Mouse (Mus musculus): ENCODE results near the gene Zc2hc1c.
"Not testable (repeated sequence)": the region's sequence is repeated elsewhere in the genome, so short reads cannot be mapped to it uniquely, and the experiment has no call there.

The Zc2hc1c gene

DNA sequence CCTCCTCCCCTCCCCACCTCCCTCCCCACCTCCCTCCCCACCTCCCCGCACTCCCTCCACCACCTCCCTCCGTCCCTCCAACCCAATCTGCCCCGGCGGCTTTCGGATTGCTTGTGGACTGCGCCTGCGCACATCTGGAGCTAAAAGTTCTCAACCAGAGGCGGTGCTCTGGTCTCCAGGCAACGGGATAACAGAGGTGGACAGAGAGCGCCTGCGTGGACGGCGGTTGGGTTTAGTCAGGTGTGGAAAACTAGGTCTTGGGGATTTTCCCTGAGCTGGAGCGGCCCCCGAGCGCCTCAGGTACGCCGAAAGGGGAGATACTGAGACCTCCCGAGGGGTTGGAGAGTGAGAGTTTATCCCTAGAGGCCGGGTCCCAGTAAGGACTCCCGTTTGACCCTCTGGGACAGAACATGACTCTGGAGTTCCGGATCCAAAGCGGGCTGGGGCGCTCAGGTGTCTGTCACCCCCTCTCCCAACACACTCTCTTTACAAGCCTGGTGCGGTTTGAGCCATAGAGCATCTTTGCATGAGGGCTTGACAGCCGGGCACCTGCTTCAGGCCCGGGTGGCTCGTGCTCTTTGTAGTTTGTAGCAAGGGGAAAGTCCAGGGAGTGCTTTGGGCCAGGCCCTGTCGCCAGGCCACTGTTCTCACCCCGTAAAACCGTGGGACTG is at the start of gene Zc2hc1c:
Gene Zc2hc1c, plus strand, starts transcription at position 106 of the 671 bp plus-strand sequence.
- peak; percentile 94 to 96 for DNase-seq

DNA sequence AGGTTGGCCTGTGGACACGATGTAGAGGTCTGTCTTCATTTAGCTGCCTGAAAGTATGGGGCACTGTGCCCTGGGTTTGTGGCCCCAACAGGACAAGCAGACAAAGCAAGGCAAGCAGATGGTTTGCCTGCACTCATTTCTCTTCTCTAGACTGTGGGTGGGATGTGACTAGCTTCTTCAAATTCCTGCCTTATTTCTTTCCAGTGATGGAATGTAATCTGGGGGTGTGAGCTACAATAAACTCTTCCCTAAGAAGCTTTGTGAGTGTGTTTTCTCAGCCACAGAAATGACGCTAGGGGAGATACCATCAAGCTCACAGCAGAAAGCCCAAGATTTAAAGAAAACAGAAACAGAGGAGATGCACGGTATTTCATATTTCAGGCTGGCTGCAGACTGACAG is 36.3 kb upstream of the Zc2hc1c start:
- DNase-seq, result no peak

DNA sequence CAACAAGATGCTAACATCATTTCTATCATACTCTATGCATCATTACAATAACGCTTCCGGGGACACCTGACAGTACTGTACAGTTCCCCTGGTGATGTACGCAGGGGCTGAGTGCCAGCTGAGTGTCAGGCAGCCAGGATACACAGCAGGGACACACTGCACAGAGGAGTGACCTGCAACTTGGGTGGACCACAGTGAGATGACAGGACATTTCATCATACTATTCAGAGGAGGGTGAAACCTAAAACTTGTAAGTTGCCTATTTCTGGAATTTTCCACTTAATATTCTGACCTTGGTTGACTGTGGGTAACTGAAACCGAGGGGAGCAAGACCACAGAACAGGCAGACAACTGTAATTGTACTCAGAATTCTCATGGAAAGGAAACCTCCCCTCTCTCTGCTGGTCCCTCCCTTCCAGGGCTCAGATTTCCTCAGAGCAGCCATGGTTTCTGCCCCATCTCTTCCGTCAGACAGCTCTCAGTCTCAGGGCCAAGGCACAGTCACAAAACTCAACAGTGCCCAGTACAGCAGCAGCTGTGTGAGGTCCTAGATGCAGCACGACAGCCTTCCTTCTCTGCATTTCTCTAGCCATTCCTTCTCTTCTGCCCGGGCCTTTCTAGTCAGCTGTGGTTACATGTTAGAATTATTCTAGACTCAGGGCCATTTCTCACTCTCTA is 32.2 kb upstream of the Zc2hc1c start:
- no peak for DNase-seq

DNA sequence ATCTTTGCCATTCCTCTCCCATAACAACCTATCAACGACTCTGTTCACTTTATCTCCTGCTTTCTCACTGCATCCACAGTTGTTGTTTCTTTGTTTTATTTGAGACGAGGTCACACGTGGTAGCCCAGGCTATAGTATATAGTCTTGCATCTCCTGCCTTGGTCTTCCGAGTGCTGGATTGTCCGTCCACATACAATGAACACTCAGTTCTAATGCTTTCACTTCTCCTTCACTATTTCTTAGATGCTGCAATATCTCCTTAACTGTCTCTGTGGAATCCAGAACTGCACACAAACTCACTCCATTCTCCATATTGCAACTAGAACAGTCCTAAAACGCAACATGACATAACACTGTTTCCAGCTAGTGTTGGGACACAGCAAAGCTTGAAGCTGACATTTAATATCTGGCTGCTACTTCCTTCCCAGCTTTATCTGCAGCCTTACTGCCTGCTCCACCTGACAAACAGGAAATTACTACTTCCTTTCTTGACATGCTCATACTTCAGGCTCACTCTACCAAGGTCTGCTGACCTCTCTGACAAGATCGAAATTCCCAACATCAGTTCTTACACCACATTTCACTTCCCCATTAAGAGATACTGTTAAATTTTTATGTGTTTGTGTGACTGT is 31.3 kb upstream of the Zc2hc1c start:
- peak in 1 of 2 experiments; percentile 29 for DNase-seq

DNA sequence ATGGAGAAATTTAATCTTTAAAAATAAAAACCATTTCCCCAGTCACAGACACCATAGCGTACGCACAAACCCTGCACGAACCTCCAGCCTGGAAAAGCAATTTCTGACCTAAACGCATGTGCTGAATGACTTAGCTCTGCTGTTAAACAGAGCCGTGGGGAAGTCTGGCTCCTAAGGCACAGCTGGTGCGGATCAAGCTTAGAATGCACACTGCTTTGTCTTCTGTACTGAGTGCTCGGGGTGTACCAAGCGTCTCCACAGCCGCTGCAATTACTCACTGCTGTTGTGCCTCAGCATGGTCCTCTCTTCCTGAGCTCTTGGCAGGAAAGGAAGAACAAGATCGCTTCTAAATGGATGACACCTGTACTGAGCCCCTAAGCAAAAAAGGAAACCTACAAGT is 25.9 kb upstream of the Zc2hc1c start:
- DNase-seq, result no peak

DNA sequence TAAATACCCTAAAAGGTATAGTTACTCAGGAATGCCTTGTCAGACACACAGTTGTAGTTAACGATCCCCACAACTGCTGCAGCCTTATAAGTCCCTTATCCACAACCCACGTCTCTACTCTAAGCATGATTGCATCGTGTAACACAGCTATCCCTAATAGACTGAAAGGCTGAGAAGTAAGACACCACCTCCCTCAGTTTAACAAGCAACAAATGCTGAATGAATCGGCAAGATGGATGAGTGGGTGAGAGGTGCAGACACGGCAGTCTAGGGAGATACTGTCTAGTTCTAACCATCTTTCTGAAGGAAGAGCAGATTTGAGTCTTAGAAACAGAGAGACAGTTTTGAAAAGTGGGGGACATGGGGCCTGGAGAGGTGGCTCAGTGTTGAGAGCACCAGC is 25.2 kb upstream of the Zc2hc1c start:
- no peak for DNase-seq

DNA sequence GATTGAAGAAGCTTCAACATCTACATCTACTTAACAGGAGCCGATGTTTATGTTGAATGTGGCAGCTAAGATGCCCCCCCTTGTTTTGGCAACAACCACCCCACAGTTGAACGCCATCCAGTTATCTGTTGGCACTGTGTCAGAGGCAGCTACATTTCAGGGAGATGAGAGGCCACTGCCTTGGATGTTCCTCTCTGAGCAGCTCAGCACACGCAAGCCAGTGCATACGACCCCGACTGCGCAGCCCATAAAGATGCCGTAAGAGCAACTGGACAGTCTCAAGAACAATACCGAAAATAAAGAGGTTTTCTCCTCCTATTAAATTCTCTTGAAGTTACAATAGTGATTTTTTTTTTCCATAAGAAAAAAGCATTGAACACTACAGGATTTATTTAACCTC is 23.9 kb upstream of the Zc2hc1c start:
- DNase-seq, result no peak

DNA sequence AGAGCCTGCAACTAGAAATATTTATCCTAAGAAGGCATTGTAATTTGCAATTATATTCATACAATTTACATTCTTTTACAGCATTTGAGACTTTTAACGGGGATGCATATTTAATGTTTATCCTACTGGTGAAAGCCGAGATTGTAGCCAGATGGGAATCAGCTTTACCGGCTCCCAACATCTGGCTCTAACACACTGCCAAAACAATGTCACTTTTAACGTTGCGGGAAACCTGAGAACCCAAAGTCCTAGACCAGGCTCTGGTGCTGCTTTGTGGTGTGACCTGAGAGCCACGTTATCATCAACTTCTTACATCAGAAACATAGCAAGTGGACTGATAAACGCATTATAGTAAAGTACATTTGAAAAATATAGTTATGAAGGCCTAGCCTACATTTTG is 23.5 kb upstream of the Zc2hc1c start:
- DNase-seq, result no peak

DNA sequence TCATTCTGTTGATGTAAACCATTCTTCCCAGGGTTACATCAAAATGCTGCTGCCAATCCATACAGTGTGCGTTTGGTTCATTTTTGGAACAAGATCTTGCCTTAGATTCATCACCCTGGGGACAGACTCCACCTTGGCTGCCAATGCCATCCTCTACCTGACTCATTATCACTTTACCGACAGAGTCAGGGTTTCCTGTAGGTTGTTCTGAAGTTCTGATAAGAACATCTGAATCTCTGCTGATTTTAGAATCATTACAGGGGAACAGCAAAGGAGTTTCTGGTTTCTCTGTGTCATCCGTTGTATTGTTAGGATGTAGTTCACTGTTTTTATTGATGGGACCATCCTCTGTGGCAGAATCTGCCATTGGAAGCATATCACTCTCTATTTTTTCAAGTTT is 22.1 kb upstream of the Zc2hc1c start:
- no peak for DNase-seq

DNA sequence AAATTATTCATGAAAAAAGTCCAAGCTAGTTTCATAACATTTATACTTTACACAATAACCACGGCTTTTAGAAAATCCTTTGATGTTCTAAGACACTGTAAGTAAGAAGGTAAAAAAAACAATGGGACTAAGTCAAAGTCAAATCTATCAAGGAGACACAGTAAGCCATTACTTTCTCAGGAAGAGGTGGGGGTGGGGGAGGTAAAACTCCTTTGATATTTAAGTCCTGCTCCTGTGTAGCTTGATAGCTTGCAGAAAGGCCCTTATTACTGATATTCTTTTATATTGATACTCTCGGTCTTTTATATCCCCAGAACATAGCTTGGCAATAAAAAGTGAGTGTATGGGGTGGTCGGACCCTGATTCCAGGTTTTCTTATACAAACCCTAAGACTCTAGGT is 18.6 kb upstream of the Zc2hc1c start:
- no peak for DNase-seq

DNA sequence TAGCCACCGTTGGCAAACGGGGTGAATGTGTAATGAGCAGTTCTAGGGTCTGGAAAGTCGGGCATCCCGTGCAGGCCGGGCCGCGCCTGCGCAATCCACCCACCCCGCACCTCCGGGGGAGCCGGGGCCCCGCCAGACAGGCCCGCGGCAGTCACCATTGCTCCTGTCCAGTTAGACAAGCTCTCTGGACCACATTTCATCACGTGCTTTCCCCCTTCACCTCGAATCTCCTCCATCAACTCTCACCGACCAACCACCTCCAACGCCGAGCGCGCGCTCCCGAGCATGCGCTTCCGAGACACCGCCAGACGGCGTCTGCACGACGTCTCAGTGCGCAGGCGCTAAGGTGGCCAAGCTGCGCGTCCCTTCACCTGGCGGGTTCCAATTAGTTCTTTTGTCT is 18.1 kb upstream of the Zc2hc1c start, which contains the start of gene Mlh3:
Gene Mlh3, minus strand, starts transcription at position 281 of the 400 bp plus-strand sequence.
- DNase-seq, result peak; percentile 87 to 91

DNA sequence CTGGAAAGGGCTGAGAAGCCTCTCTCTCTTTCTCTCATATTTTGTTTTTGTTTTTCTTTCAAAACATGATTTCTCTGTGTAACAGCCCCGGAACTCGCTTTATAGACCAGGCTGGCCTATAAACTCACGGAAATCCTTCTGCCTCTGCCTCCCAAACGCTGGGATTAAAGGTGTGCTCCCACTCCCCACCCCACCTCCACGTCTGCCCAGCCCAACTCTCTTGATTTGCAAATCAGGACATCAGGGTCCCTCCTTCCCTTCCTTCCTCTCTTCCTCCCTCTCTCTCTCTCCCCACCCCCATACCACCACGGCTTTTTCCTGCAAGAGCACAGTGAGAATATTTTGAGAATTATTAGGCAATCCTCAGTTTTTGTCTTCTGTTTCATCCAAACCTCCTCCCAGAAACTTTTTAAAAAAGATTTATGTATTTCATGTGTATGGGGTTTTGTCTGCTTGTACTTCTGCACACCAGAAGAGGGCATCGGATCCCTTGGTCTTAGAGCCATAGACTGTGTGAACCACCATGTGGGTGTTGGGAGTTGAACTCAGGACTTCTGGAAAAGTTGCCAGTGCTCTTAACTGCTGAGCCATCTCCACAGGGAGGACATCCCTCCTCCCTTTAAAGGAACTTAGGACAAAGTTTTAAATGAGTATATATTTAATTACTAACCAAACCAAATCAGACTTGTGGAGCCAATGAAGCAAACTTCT is 17.1 kb upstream of the Zc2hc1c start:
- DNase-seq, result no peak

DNA sequence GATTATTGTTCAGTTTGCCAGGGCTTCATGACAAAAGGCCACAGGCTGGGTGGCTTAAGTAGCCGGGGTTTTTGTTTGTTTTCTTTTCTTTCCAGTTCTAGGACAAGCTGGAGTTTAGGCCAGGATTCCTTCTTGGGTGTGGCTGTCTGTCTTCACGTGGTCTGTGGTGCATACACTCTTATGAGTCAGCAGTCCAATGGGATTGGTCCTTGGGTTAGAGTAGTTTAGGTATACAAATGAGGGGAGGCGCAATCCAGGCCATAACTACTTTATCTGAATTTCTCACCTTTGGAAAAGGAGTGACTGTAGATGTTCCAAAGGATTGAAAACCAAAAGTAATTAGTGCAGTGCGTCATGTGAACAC is 16.6 kb upstream of the Zc2hc1c start:
- no peak for DNase-seq

DNA sequence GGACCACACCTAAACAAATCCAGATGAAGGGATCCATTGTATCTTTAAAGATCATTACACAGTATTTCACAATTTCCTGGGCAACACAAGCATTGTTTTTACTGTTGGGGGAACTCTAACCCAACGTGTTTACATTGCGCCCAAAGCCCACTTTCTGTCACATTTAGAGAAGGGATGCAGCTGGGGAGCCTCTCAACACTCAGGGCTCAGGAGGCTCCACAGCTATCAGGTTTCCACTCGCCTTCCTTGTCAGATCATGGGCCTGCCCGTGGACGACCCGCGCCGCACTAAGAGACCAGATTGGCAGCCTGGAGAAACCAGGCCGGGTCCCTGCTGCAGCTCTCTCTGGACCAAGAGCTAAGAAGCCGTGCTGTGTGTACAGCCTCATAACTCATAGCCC is 14.9 kb upstream of the Zc2hc1c start:
- no peak for DNase-seq

DNA sequence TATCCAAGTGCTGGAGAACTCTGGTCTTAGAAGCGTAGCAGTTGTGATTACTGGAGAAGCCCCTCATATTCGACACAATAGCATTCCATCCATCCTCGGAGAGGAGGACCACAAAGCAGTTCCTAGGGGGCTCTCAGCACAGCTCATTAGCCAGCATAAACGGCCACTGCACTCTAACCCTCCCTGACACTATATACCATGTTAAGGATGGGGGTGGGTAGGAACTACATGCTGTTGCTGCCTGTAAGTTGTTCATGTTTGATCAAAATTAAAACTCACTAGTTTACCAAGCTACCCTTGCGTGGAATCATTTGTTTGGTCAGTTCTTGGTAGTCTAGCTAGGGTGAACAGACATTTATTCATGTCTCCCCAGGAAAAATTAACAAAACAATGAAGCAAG is 12.1 kb upstream of the Zc2hc1c start:
- no peak for DNase-seq

DNA sequence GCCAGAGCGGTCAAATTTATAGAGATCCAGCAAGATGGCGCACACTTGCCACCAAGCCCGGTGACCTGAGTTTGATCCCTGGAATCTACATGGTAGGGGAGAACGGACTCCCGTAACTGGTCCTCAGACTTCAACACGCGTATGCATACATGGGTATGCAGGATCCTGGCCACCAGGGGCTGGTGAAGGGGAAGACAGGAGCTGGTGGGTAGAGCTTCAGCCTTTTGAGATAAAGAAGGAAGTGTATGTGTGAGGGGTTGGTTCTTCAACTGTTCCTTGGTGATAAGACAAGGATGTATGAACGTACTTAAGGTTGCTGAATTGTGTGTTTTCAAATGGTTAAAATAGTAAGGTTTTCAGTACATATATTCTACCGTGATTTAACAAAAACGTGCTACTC is 9.5 kb upstream of the Zc2hc1c start:
- no peak for DNase-seq

DNA sequence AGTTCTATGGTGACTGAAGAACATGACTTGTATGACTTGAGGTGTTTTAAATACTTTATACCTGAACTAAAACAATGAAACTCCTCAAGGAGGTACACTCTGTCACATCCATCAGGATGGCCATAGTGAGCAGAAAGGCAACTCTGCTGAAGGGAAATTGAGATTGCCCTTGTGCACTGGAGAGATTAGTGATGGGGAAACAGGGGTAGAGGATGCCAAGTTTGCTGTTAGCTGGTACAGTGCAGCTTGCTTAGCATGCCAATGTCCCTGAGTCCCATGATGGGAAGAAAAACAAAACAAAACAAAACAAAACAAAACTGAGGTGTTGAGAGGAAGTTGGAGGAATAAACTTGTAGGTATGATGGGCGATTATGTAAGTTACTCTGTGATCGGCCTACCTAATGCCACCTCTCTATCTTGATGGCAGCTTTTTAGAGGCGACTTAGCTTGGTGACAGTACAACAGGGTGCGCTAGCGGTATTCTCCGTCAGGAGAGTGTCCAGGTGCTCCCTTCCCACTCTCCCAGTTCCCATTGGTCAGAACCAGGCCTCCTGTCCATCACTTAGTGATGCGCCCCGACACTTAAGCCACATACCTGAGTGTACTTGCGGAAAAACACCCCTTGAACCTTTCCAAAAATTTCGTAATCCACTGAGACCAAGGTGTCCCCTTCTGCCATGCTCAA is 8.9 kb upstream of the Zc2hc1c start:
- peak in 1 of 2 experiments; percentile 38 for DNase-seq

DNA sequence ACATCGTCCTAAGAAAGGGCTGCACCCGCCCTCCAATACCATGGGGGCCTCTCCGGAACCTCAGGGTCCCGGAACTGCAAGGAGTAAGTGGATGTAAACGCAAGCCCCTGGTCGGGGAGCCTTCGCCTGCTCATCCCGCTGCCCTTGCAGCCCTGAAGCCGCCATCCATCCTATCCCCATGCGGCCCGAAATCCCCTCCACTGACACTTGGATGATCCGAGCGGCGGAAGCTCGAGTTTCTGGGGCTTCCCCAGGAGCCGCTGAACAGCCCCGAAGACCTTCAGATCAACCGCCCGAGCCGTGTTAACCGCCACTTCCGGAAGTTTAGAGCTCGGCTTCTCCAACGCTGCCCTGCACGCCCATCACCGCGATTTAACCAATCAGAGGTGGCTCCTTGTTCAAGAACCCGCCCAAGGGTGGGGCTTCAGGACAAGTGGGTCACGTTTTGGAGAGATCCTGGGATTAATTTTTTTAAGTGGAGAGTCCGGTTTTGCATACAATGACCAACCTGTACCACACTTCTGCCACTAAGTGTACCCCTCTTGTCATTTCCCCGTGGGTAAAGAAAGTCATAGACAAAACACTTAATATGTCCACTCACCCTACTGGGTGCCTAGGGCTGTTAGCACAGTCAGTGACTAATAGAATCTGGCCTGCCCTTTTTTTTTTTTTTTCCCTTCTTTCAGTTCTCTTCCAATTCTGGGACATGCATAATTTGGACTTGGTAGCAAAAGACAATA is 8.1 kb upstream of the Zc2hc1c start:
- DNase-seq, result peak; percentile 98

DNA sequence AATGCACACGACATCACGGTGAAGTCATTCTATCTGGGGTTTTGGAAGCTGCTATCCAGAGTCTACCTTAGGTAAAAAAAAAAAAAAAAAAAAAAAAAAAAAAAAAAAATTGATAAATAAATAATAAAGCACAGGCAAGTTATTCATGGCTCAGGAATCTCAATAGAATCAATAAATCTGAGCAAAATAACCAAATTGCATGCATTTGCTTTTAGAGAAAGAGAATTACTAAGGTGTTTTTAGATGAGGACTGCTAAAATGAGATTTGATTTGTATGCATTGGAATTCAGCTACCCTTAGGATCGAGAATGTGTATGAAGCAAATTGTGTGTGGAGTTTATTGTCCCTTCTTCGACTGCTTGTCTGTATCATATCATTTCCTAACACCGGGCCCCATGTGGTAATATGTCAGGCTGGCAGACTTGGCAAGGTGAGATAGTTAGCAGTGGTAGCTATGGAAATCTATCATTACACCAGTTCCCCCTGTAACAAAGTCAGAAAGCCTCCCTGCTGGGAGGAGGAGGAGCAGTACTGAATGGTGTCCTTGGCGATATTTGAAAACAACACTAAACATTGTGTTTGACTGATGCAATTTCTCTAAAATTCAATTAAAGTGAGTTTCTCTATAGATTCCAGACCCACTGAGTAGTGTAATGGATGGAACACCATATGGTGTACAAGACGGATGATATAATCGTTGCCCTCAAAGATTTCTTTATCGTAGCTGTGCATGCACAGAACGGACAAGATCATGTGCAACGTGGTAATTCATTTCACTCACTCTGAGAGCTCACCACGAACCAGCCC is 7.3 kb upstream of the Zc2hc1c start:
- no peak for DNase-seq

DNA sequence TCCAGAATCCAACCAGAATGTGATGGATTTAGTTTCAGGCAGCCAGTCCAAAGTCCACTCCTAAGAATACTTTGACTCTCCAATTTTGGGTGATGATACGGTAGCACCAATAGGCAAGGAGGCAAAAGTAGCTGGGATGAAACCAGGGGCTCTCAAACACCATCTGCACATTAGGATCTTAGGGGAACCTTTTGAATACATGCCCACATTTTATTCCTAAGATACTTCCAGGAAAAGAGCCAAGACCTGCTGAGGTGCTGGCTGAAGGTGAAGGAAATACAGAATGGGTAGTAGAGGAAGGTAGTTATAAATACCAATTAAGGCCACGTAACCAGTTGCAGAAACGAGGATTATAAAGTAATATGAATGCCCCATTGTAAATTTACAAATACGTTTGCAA is 6.6 kb upstream of the Zc2hc1c start:
- DNase-seq, result not testable (repeated sequence)

DNA sequence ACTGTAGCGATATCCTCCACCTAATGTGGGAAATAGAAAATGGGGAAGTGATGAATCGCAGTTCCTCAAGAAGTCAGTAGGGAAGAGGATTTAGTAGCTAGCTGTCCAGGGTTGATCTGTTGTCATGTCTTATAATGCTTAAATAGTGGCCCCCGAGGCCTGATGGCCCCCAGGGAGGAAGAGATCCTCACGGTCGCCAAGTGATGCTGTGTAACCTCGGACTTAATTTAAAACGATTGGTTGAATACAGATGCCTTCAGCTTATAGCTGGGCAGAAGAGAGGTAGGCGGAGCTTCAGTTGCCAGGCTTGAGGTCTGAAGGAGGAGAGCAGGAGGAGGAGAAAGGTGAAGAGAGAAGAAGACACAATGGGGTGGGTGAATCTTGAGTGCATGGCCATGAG is 4.1 kb upstream of the Zc2hc1c start:
- DNase-seq, result no peak

All from lung, adult 18-20 months (tissue).